Mouse (Mus musculus): ENCODE data around the gene Gm21915. TPM values are rescaled to one million over a fixed set of nuclear protein-coding genes. Genes with fewer than 3 reads are reported as not detected.
A peak's percentile ranks its signal among the peaks of the same experiment; 100 is the strongest.

The Gm21915 gene
- polyA plus RNA-seq, 1 experiment from 2014 or later, result not detected

DNA sequence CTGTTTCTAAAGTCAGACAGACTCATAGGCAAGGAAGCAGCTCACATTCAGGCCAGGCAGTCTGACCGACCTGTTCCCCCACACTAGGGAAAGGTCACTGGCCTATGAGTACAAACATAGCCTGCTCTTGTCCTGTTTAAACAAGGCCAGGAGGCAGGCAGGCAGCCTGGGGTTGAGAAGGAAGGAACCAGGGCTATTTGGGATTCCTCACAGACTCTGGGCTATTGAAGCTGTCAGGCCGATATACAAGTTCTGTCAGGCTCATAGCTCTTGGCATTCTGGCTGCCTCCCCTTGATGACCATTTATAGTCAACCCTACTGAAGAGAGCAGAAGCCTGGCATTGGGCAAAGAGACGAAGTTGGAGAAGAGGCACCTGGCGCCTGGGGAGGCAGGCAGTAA is 41.2 kb downstream of the Gm21915 start:
- no peaks in the 10 kb centered on the region for H3K36me3 ChIP-seq (ENCODE audit: control insufficient read depth, insufficient read depth, low read length)
- no peak overlapping the region for H3K4me2 ChIP-seq (ENCODE audit: low read depth, severe bottlenecking)
- 70% methylated on average over 4 of the region's 4 CpGs for WGBS
- H3K4me1 ChIP-seq (ENCODE audit: control insufficient read depth, insufficient read depth, low read length), result peaks cover 9% of the 10 kb centered on the region; the same call in 1 of the 2 replicates
- no peak overlapping the region for H3K9ac ChIP-seq (ENCODE audit: low read length)
- no peak for DNase-seq (ENCODE audit: low spot score)
- H3K27me3 ChIP-seq (ENCODE audit: control insufficient read depth, insufficient read depth, low read length), result no peaks in the 10 kb centered on the region
- H3K9me3 ChIP-seq (ENCODE audit: control insufficient read depth, low read length), result no peaks in the 10 kb centered on the region
- no peak overlapping the region for H3K27ac ChIP-seq (replicated peaks; ENCODE audit: low read depth, low read length)
- no peak for ATAC-seq (ENCODE audit: insufficient number of reproducible peaks, low FRiP score, low TSS enrichment, low read depth)
- no peak overlapping the region for H3K4me3 ChIP-seq (ENCODE audit: low read depth, low read length)

GRCm38 (mm10) chr9:40717182-40717874 is 46.9 kb downstream of the Gm21915 start:
- Histone ChIP-seq H3K4me2 (ENCODE audit: low read depth, severe bottlenecking) (no peak overlapping the region), H3K9ac (ENCODE audit: low read length) (no peak overlapping the region), H3K4me1 (ENCODE audit: control insufficient read depth, insufficient read depth, low read length) (peaks cover 13% of the 10 kb centered on the region; the same call in 1 of the 2 replicates), H3K4me3 (ENCODE audit: low read depth, low read length) (no peak overlapping the region), H3K36me3 (ENCODE audit: control insufficient read depth, insufficient read depth, low read length) (no peaks in the 10 kb centered on the region), H3K9me3 (ENCODE audit: control insufficient read depth, low read length) (no peaks in the 10 kb centered on the region), H3K27ac (replicated peaks; ENCODE audit: low read depth, low read length) (no peak overlapping the region), H3K27me3 (ENCODE audit: control insufficient read depth, insufficient read depth, low read length) (no peaks in the 10 kb centered on the region)
- WGBS, result 76% methylated on average over 18 of the region's 18 CpGs
- ATAC-seq (ENCODE audit: insufficient number of reproducible peaks, low FRiP score, low TSS enrichment, low read depth) (0 out of 2 replicates have a peak, but pooled peaks have one; percentile 4), DNase-seq (ENCODE audit: low spot score) (no peak)

DNA sequence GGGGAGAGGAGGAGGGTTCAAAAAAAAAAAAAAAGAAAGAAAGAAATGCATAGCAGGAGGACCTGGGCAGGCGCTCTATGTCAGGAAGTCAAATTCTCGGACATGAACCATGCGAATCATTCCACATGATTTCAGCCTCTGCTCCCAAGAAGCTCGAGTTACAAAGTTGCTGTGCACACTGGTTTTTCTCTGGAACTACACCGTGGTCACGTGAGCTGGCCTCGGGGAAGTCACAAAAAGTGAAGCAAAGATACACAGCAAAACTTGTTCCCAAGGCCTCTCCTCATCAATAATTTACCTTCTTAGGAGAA is 47.4 kb downstream of the Gm21915 start:
- H3K27me3 ChIP-seq (ENCODE audit: control insufficient read depth, insufficient read depth, low read length), result no peaks in the 10 kb centered on the region
- H3K27ac ChIP-seq (replicated peaks; ENCODE audit: low read depth, low read length), result no peak overlapping the region
- no peak overlapping the region for H3K4me3 ChIP-seq (ENCODE audit: low read depth, low read length)
- no peak overlapping the region for H3K9ac ChIP-seq (ENCODE audit: low read length)
- H3K36me3 ChIP-seq (ENCODE audit: control insufficient read depth, insufficient read depth, low read length), result no peaks in the 10 kb centered on the region
- DNase-seq (ENCODE audit: low spot score) (peak; percentile 44), ATAC-seq (ENCODE audit: insufficient number of reproducible peaks, low FRiP score, low TSS enrichment, low read depth) (peak; percentile 69; the same call in 1 of the 2 replicates)
- no peak overlapping the region for H3K4me2 ChIP-seq (ENCODE audit: low read depth, severe bottlenecking)
- no peaks in the 10 kb centered on the region for H3K9me3 ChIP-seq (ENCODE audit: control insufficient read depth, low read length)
- WGBS, result 40% methylated on average over 7 of the region's 7 CpGs
- H3K4me1 ChIP-seq (ENCODE audit: control insufficient read depth, insufficient read depth, low read length), result peaks cover 11% of the 10 kb centered on the region; the same call in 1 of the 2 replicates

Other genes starting within 250 kb of the Gm21915 start
- 2.8 and 3.5 TPM in 2 replicates for gene Gramd1b, start 139.2 kb upstream of the Gm21915 start, polyA plus RNA-seq (2014; fragmentation: Nextera tagmentation; extraction: Ambion mirVana)
- 62.7 and 65.3 TPM in 2 replicates for gene Clmp, start 15.3 kb downstream of the Gm21915 start, polyA plus RNA-seq (2014; fragmentation: Nextera tagmentation; extraction: Ambion mirVana)
- 3,724 and 3,791 TPM in 2 replicates for gene Hspa8, start 130.4 kb downstream of the Gm21915 start, polyA plus RNA-seq (2014; fragmentation: Nextera tagmentation; extraction: Ambion mirVana)
- gene Bsx, start 203.5 kb downstream of the Gm21915 start, polyA plus RNA-seq (2014; fragmentation: Nextera tagmentation; extraction: Ambion mirVana), result not detected in 2 replicates

Data from limb, embryonic 11.5 days (tissue).